Mouse (Mus musculus) A20 (cell line): ENCODE results near the gene Ntan1.

Source experiments
- DNase-seq: peaks from one replicate; pipeline ENCODE4 v3.0.0-alpha.2; 2011; ENCODE audit warnings: low read depth, low spot score

Ntan1 gene

DNA sequence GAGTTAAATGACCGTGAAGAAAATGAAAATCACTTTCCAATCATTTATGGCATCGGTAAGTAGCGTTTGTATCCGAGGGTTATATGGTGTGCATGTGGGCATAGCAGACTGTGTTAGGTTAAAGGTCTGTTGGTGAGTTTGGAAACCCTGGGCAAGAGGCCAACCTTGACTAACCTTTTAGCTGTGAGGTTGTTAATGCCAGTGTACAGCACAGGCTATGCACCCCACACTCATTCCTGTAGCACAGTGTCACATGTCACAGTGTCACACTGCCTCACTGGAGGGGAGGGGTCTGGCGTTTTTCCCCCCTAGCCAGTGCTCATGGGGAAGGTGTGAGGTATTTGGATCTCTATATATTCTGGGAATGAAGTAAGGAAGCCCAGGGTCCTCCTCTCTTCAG is 13.0 kb downstream of the Ntan1 start:
- DNase-seq = no peak

DNA sequence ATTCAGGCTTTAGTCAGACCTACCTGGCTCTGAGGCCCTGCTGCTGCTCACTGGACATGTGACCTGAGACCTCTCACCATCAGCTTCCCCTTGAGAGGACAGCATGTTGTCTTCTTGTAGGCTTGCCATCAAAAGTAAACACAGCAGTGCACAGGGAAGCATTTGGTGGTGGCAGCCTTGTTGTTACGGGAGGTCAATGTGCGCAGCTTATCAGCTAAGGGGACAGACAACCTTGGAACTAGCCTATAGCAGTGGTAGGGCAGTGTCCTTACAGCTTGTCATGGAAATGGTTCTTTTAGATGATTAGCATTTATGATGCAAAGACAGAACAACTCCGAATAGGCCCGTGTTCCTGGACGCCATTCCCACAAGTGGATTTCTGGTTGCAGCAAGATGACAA is 15.7 kb downstream of the Ntan1 start:
- DNase-seq = no peak

DNA sequence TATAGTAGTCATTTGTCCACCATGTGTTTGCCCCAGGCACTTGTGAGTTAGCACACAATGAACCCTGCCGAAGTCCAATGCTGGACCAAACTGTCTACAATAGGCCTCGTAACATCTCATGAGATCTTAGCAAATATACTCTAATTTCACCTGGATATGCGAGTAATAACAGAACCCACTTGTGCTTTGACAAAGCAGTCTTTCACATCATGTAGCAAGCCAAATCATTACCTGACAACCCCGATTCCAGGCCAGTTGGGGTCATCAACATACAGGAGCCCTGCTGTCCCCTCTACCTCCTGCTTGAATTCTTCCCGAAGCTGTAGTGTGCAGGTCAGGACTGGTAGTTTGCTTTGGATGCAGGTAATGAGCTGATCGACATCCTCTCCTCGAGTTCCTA is 21.4 kb downstream of the Ntan1 start:
- no peak for DNase-seq

DNA sequence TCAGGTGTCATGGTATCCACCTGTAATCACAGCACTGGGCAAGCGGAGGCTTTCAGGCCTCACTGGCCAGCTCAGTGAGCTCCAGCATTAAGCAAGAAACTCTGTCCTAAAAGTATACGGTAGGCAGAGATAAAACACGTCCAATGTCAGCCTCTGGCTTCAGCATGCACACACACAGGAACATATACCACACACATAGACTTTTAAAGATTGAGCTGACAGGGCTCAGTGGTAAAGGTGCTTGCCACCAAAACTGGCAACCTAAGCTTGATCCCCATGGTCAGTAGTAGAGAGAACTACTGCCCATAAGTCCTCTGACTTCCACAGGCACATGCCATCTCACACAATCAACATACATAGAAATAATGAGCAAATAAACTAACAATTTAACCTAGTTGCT is 22.3 kb downstream of the Ntan1 start:
- no peak for DNase-seq

DNA sequence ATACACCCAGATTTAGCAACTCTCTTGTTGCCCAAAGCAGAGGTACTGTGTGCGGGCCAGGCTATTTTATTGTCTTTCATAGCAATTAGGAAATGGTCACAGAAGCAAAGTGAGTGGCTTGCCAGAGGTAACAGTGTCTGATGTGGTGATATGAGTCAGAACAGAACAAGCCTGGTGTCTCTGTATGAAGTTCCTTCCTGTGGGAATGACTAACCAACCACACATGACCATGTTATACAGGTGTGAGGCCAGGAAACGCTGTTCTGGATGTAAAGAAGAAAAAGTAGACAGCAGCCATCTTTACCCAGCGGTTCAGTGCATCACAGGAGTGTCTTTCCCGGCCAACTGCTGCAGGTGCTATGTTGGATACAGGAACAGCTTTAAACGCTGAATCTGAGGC is 26.4 kb downstream of the Ntan1 start:
- no peak for DNase-seq

DNA sequence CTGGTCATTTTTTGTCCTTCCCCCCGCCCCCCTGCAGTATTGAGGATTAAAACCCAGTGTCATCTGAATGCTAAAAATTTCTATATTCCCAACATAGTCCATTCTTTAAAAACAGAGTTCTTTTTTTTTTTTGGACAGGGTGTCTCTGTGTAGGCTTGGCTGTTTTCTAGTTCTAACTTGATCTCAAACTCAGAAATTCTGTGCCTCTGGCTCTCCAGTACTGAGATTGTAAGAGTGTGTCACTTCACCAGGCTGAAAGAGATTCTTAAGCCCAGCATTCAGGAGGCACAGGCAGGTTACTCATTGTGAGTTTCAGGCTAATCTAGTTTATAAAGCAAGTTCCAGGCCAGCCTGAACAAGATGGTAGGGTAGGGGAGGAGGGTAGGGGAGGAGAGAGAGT is 28.0 kb downstream of the Ntan1 start:
- DNase-seq = no peak

DNA sequence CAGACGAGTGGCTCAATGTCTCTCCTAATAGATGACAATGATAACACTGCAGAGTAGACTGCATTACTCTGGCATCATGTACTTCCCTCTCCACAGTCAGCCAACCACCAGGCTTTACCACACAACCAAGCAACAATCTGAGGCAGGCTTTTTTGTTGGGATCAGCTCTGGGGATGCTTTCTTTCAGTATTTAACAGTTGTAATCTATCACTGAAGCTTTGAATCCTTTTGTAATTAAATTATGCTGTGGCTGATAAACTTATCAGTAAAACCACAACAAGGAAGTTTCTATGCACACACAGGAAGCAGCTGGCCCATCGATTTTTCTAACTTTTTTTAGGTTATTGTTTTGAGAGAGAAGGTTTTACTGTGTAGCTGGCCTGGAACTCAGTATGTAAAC is 29.7 kb downstream of the Ntan1 start:
- peak; percentile 61 for DNase-seq

DNA sequence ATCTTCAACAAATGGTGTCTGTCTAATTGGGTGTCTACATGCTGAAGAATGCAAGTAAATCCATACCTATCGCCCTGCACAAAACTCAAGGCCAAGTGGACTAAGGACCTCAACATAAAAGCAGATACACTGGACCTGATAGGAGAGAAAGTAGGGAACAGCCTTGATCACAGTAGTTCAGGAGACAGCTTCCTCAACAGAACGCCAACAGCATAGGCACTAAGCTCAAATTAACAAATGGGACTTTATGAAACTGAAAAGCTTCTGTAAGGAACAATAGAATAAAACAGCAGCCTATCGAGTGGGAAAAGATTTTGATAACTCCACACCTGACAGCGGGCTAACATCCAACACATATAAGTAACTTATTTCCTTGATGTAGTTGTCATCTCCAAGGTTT is 32.8 kb downstream of the Ntan1 start:
- DNase-seq = no peak

DNA sequence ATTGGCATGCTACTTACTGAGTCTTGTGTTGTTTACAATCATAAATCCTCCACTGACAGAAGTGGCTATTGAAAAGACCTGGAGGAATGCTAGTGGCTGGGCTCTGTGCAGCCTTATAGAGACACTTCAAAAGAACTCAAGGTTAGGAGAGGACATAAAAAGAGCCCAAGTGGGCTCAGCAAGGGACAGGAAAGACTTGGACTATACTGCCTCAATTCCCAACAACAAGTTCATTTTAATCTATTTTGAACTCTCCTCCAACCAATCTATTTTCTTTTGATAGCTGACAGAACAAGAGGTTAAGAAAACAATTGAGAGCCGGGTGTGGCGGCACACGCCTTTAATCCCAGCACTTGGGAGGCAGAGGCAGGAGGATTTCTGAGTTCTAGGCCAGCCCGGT is 35.2 kb downstream of the Ntan1 start:
- DNase-seq = no peak

DNA sequence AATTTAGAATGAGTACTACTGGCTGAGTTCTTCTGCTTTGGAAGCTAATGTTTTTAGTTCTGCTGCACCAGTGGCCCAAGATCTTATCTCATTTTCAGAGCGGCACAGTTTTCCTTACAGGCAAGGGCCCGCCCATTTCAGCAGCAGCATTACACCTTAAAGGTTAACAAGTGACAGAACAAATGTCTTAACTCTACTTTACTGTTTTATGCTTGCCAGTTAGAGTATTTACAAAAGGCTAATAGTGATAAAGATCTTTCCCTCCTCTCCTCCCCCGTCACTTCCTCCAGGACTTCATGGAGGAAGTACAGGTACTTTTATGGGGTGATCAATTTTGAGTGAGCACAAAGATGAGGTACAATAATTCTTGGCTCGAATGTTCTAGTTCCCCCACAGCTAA is 47.4 kb downstream of the Ntan1 start:
- DNase-seq = no peak

DNA sequence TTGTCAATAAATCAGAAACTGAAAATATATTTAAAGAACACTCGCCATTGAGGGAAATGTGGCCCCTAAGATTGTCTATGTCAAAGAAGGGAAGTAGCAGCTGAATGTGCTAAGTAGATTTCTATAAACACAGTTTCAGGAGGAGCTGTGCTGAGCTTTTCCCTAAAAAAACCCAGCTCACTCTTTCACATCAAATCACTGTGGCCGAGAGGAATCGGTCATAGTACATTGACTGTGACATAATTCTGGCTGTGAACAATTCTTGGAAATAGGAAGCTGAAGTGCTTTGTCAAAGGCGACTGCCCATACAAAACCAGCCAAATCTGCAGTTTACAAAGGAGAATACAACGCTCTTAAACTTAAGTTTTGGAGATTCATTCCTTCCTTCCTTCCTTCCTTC is 48.0 kb downstream of the Ntan1 start:
- peak; percentile 52 for DNase-seq

DNA sequence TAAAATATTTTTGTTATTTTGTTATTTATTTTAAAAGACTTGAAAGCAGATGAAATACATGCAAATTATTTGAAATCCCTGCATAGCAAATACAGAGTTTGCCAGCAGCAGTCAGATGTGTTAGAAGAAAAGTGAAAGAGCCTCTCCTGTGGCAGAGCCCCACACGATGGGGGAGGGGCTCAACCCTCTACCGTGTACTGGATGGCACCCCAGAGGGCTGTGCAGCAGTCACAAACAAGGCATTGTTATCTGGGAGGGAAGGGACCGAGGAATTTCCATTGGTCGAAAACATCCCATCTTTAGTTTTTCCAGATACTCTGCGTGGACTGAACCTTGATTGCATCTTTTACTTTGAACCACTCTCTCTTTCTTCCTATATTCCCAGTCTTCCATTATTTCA is 48.8 kb downstream of the Ntan1 start:
- DNase-seq = peak; percentile 55

DNA sequence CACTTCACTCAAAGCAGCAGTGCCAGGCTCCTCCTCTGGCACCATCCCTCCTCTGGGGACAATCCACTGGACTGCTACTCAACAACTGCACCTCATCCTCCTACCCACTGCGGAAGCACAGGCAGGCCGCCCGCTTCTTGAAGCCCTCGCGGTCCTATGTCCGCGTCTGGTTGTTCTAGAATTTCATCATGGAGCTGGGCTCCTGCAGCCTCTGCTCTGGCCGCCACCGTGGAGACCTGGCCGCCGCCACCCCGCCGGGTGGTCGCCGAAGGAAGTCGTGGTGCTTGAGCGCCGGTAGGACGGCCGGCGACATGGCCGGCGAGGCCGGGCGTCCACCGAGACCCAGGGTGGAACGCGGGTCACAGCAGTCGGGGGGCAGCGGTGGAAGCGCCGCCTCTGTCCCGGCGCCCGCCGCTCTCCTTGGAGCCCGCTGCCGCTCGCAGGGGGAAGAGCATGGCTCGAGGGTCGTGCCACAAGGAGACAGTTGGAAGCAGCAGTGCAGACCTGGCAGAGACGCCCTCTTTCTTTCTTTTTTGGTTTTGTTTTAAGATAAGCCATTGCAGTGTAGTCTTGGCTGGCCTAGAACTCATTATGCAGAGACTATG is 49.4 kb downstream of the Ntan1 start:
- no peak for DNase-seq

DNA sequence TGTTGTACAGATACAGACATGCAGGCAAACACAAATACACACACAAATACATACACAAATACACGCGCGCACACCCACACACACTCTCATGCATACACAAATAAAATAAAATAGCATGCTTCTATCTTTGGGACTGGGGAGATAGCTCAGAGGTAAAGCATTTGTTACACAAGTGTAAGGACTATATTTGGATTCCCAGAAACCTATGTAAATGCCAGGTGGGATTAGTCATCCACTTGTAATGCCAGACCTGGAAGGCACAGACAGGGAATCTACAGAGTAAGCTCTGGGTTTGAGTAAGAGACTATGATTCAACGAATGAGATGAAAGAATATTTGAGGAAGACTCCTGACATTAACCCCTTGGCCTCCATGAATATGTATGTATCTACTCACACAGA is 56.8 kb downstream of the Ntan1 start:
- no peak for DNase-seq

DNA sequence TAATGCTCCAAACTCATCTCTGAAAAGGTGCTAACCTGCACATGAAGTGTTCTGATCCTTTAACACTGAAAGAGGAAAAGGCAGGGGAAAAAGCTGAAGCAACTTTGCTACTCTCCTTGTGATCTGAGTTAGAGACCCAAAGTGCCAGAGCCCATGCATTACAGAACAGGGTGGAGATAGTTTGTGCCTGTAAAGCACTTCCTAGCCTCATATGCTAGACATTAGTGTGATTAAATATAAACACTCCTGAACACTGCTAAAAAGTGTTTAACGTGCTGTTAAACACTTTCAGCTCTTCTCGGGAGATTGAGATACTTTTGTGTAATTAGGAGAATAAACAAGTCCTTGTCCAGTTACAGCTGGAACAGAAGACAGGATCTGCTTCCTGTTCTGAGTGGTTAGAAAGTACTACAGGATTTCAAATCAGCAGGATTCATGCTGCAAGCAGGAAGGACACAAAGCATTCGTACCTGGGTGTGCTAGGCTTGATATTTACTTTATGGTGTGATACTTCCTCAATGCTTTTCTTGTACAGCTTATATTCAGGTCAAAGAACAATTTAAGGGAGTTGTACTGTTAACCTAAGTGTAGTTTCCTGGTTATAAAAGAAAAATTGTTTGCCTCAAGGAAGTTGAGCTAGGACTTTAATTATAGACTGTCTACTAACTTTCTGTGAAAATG is 64.6 kb downstream of the Ntan1 start:
- no peak for DNase-seq
